In the genomic region with DNA sequence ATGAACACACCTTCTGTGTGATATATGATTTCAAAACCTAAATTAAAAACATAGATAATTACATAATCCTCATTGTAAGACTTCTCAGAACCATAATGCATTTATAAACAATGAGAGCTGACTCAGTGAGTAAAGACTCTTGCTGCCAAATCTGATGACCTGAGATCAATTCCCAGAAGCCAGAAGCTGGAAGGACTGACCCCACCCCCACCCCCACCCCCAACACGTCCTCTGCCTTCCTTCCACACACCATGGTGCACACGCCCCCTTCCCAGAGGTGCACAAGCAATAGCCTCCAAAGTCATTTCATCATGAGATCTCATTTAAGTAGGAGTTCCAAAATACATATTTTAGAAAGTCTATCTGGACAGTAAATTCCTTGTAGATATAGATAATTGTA, we compare ENCODE assay signal across 18 mouse cellular contexts. TPM values are rescaled to one million over a fixed set of nuclear protein-coding genes. Genes with fewer than 3 reads are reported as not detected.
DNase-seq lines count a peak whose midpoint lies in the region; ATAC-seq and TF ChIP-seq lines count a peak whose summit lies in the region.
"Had no signal": no experiment of that assay in that cellular context is flagged by ENCODE, and none has a peak within 500 bp of the region (broad histone marks: within the 10 kb centered on the region; RNA-seq: fewer than 3 reads in every experiment).

No protein-coding gene starts in this region.

- no peak overlapping the region for H3K4me3 ChIP-seq in heart, embryonic 15.5 days
- no peak overlapping the region for H3K4me3 ChIP-seq in left cerebral cortex, adult 2 months
- H3K4me3 ChIP-seq: embryonic facial prominence, embryonic 12.5 days; forebrain, embryonic 15.5 days; heart, embryonic 12.5 days; hindbrain, embryonic 15.5 days had no signal

- no peak for ATAC-seq in heart, embryonic 15.5 days (replicated peaks; ENCODE audit: insufficient number of reproducible peaks, insufficient read depth, low FRiP score, low read depth)
- ATAC-seq: forebrain, embryonic 15.5 days had no signal

- H3K4me2 ChIP-seq in heart, embryonic 15.5 days = no peak overlapping the region
- H3K4me2 ChIP-seq: embryonic facial prominence, embryonic 12.5 days; forebrain, embryonic 15.5 days; hindbrain, embryonic 15.5 days had no signal

- intact Hi-C loops in heart, postnatal 36 days (cut with DNase I) = no loop called here
- intact Hi-C loops in left cerebral cortex, adult 2 months (cut with DNase I) = no loop called here
- intact Hi-C loops in left cerebral cortex, postnatal 36 days (cut with DNase I) = no loop called here

- DNase-seq in heart, postnatal 36 days = no peak
- no peak for DNase-seq in left cerebral cortex, adult 2 months (ENCODE audit: extremely low spot score in 1 of 2, low spot score in 2 of 2)
- no peak for DNase-seq in left cerebral cortex, postnatal 36 days (ENCODE audit: low spot score in 2 of 2)
- DNase-seq in adipocyte (ENCODE audit: low spot score) = peak; percentile 62
- DNase-seq in ovary, adult 18-20 months (ENCODE audit: low spot score) = no peak

- WGBS in heart, embryonic 15.5 days = 74% methylated on average over 2 of the region's 2 CpGs

- peaks cover 37% of the 10 kb centered on the region for H3K4me1 ChIP-seq in heart, embryonic 15.5 days (replicated peaks)

- peak overlapping the region; percentile 76 for H3K27ac ChIP-seq in heart, embryonic 15.5 days
- H3K27ac ChIP-seq in left cerebral cortex, adult 2 months = peak overlapping the region; percentile 79
- H3K27ac ChIP-seq: embryonic facial prominence, embryonic 12.5 days; forebrain, embryonic 15.5 days; hindbrain, embryonic 15.5 days had no signal

- no peaks in the 10 kb centered on the region for H3K27me3 ChIP-seq in heart, embryonic 15.5 days
- H3K27me3 ChIP-seq: embryonic facial prominence, embryonic 12.5 days; forebrain, embryonic 15.5 days; heart, embryonic 12.5 days; hindbrain, embryonic 15.5 days had no signal

- peaks cover 20% of the 10 kb centered on the region for H3K36me3 ChIP-seq in heart, embryonic 15.5 days

- H3K9me3 ChIP-seq in heart, embryonic 15.5 days (replicated peaks) = no peaks in the 10 kb centered on the region
- H3K9me3 ChIP-seq: embryonic facial prominence, embryonic 12.5 days; forebrain, embryonic 15.5 days; heart, embryonic 12.5 days; hindbrain, embryonic 15.5 days had no signal

- H3K9ac ChIP-seq in heart, embryonic 15.5 days = no peak overlapping the region
- H3K9ac ChIP-seq: embryonic facial prominence, embryonic 12.5 days; forebrain, embryonic 15.5 days; heart, embryonic 12.5 days; hindbrain, embryonic 15.5 days had no signal

- no peak for TF ChIP-seq CTCF in left cerebral cortex, adult 2 months (IDR thresholded peaks at IDR 0.05)

RNA-seq across cellular contexts. Expression of gene Med24, which starts 8.5 kb away (rescaled TPM):
- polyA plus RNA-seq in heart, embryonic 15.5 days (2015; fragmentation: Nextera tagmentation; extraction: Ambion mirVana) = 33.5 and 43.0 TPM in 2 replicates
- 10 to 100 TPM; 45.2 to 52.7 TPM for total RNA-seq in heart, postnatal 36 days (2021)
- 100 to 1,000 TPM; 126 to 134 TPM for total RNA-seq in left cerebral cortex, adult 2 months (2021)
- total RNA-seq in left cerebral cortex, postnatal 36 days (2021) = 100 to 1,000 TPM; 123 to 133 TPM

RNA-seq across cellular contexts. Expression of gene Thra, which starts 19.7 kb away (rescaled TPM):
- polyA plus RNA-seq in heart, embryonic 15.5 days (2015; fragmentation: Nextera tagmentation; extraction: Ambion mirVana) = 34.8 and 39.5 TPM in 2 replicates
- 100 to 1,000 TPM; 100 to 111 TPM for total RNA-seq in heart, postnatal 36 days (2021)
- total RNA-seq in left cerebral cortex, adult 2 months (2021) = 100 to 1,000 TPM; 730 to 768 TPM
- total RNA-seq in left cerebral cortex, postnatal 36 days (2021) = 100 to 1,000 TPM; 718 to 779 TPM

RNA-seq across cellular contexts. Expression of gene Csf3, which starts 19.7 kb away (rescaled TPM):
- not detected in 2 replicates for polyA plus RNA-seq in heart, embryonic 15.5 days (2015; fragmentation: Nextera tagmentation; extraction: Ambion mirVana)
- not detected for total RNA-seq in heart, postnatal 36 days (2021)
- not detected for total RNA-seq in left cerebral cortex, adult 2 months (2021)
- total RNA-seq in left cerebral cortex, postnatal 36 days (2021) = not detected
- total RNA-seq: adrenal gland, postnatal 10 days; adrenal gland, postnatal 4 days; gastrocnemius, postnatal 14 days; heart, postnatal 25 days had no signal
- polyA plus RNA-seq: brain, embryonic 14.5 days; embryonic facial prominence, embryonic 12.5 days; forebrain, embryonic 11.5 days; forebrain, embryonic 15.5 days; heart, embryonic 12.5 days; hindbrain, embryonic 11.5 days; hindbrain, embryonic 15.5 days; intestine, embryonic 16.5 days had no signal

RNA-seq across cellular contexts. Expression of gene Psmd3, which starts 38.4 kb away (rescaled TPM):
- polyA plus RNA-seq in heart, embryonic 15.5 days (2015; fragmentation: Nextera tagmentation; extraction: Ambion mirVana) = 141 and 177 TPM in 2 replicates
- total RNA-seq in heart, postnatal 36 days (2021) = 100 to 1,000 TPM; 102 to 104 TPM
- 100 to 1,000 TPM; 132 TPM for total RNA-seq in left cerebral cortex, adult 2 months (2021)
- 100 to 1,000 TPM; 131 to 145 TPM for total RNA-seq in left cerebral cortex, postnatal 36 days (2021)

RNA-seq across cellular contexts. Expression of gene Nr1d1, which starts 54.4 kb away (rescaled TPM):
- polyA plus RNA-seq in heart, embryonic 15.5 days (2015; fragmentation: Nextera tagmentation; extraction: Ambion mirVana) = 7.0 and 7.5 TPM in 2 replicates
- 100 to 1,000 TPM; 104 to 107 TPM for total RNA-seq in heart, postnatal 36 days (2021)
- total RNA-seq in left cerebral cortex, adult 2 months (2021) = 100 to 1,000 TPM in 1 of 2 experiments, 10 to 100 TPM in 1; 91.9 to 153 TPM
- total RNA-seq in left cerebral cortex, postnatal 36 days (2021) = 100 to 1,000 TPM; 117 to 141 TPM

Comparison
In these comparisons a context has a peak if more than half of its experiments do, and no peak if none do; other contexts are left out.
1. RNA of gene Thra, which starts 19.7 kb away (total RNA-seq): 718 to 779 TPM in left cerebral cortex, postnatal 36 days and 730 to 768 TPM in left cerebral cortex, adult 2 months; 100 to 111 TPM in heart, postnatal 36 days; every median in the first group is over 4 times any median in the second.